Mouse (Mus musculus) adrenal gland, postnatal 10 days (tissue): Measurements from ENCODE around the gene Dexi. TPM values are rescaled to one million over a fixed set of nuclear protein-coding genes. Genes with fewer than 3 reads are reported as not detected.

ENCODE experiments used
- DNase-seq: peaks from one replicate; pipeline ENCODE4 v3.0.0; 2021; ENCODE audit warnings: mixed read lengths
- total RNA-seq, 2 experiments: library from RNA; stranded (reverse); gene quantifications; 2 replicates each; pipeline ENCODE4 v1.2.3; 2021

Gene Dexi
- total RNA-seq, 2 experiments from 2014 or later: 16.3 to 18.0 TPM

DNA sequence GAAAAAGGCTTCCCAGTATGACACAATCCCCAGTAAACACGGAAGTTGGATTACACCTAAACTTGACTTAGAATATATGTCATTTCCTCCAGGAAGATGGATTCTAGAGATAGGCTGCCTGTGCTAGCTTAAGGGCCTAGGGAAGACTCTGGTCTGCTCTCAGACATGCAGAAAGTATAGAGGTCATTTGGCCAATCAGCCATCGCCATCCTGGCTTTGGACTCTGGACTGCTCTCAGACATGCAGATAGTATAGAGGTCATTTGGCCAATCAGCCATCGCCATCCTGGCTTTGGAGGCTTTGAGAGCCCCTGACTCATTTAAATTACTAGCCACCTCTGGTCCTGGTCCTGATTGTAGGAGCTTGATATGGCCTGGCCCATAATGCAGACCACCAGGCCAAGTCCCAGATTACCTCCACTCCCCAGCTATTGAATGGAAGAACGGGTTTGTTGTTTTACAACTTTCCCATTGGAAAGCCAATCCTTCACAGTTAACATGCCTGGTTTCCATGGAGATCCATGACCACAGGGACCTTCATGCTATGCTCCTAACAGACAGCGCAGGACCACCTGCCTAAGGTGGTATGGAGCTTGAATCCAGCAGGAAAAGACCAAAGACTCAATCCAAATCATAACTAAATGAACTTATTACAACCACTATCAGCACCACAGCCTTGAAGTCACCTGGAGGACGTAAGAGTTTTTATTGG is 88.8 kb downstream of the Dexi start:
- no peak for DNase-seq

Other genes with a start within 250 kb of the Dexi start
- 10 to 100 TPM in 1 of 2 experiments, 1 to 10 TPM in 1; 9.8 to 11.6 TPM for gene Emp2, start 229.1 kb downstream of the Dexi start, total RNA-seq
- under 1 TPM in 1 of 2 experiments, not detected in 1; 0.15 TPM for gene Tekt5, start 147.6 kb downstream of the Dexi start, total RNA-seq
- 10 to 100 TPM; 22.2 to 23.3 TPM for gene Nubp1, start 131.1 kb downstream of the Dexi start, total RNA-seq
- gene Tvp23a, start 95.7 kb downstream of the Dexi start, total RNA-seq: 1 to 10 TPM; 2.6 to 3.2 TPM
- gene Ciita, start 63.0 kb downstream of the Dexi start, total RNA-seq: 1 to 10 TPM; 1.6 to 2.8 TPM
- gene Clec16a, start 2.3 kb upstream of the Dexi start, total RNA-seq: 10 to 100 TPM; 35.0 to 35.7 TPM
- gene Socs1, start 242.5 kb upstream of the Dexi start, total RNA-seq: 1 to 10 TPM; 2.1 to 2.6 TPM
- gene Tnp2, start 245.6 kb upstream of the Dexi start, total RNA-seq: not detected
- not detected for gene Prm3, start 247.9 kb upstream of the Dexi start, total RNA-seq